Mouse (Mus musculus) forebrain, embryonic 11.5 days (tissue): ENCODE measurements around the gene Zgrf1. TPM values are rescaled to one million over a fixed set of nuclear protein-coding genes. Genes with fewer than 3 reads are reported as not detected.

Experiments
- ATAC-seq: fragments of 200-750 bp; cut with Nextera tagmentation; replicated peaks from 2 replicates; pipeline ENCODE4 v1.8.0; 2017; ENCODE audit warnings: moderate TSS enrichment; ENCODE audit not compliant: low FRiP score
- DNase-seq: peaks from one replicate; pipeline ENCODE4 v3.0.0-alpha.2; 2017; ENCODE audit warnings: low spot score
- H3K27ac ChIP-seq: fragments of 300-500 bp; sonication (generic); 2 replicates; pipeline ENCODE4 v1.5.1; 2014; ENCODE audit warnings: low read depth, low read length
- H3K27me3 ChIP-seq: fragments of 300-500 bp; sonication (generic); 2 replicates; pipeline ENCODE4 v1.6.1; 2014; ENCODE audit warnings: mild to moderate bottlenecking, low read length, mixed read lengths; ENCODE audit not compliant: control insufficient read depth, insufficient read depth
- H3K36me3 ChIP-seq: fragments of 300-500 bp; sonication (generic); 2 replicates; pipeline ENCODE4 v1.6.1; 2014; ENCODE audit warnings: mild to moderate bottlenecking, low read length, moderate library complexity, mixed read lengths; ENCODE audit not compliant: control insufficient read depth, insufficient read depth
- H3K4me1 ChIP-seq: fragments of 300-500 bp; sonication (generic); replicated peaks from 2 replicates; pipeline ENCODE4 v1.6.1; 2014; ENCODE audit warnings: low read length, mixed read lengths; ENCODE audit not compliant: control insufficient read depth, insufficient read depth
- H3K4me2 ChIP-seq: fragments of 300-500 bp; sonication (generic); 2 replicates; pipeline ENCODE4 v1.6.1; 2014; ENCODE audit warnings: low read depth, mild to moderate bottlenecking, low read length, moderate library complexity, mixed read lengths; ENCODE audit not compliant: severe bottlenecking
- H3K4me3 ChIP-seq: fragments of 300-500 bp; sonication (generic); 2 replicates; pipeline ENCODE4 v1.5.1; 2014; ENCODE audit warnings: low read depth, low read length
- H3K9ac ChIP-seq: fragments of 300-500 bp; sonication (generic); 2 replicates; pipeline ENCODE4 v1.6.1; 2014; ENCODE audit warnings: low read length
- H3K9me3 ChIP-seq: fragments of 300-500 bp; sonication (generic); 2 replicates; pipeline ENCODE4 v1.6.1; 2016; ENCODE audit warnings: low read length, mixed read lengths; ENCODE audit not compliant: control insufficient read depth
- WGBS: fragments of 180-500 bp; shearing (Covaris S2); extraction: QIAGEN DNeasy Blood & Tissue Kit; methylation state at CpG from one replicate; pipeline ENCODE4 v1.1.7; 2014; 5-methylcytosine and 5-hydroxymethylcytosine counted together
- polyA plus RNA-seq: library from polyadenylated mRNA; unstranded; fragments of >200 nt; fragmentation: Nextera tagmentation; extraction: Ambion mirVana; gene quantifications from 2 replicates; pipeline ENCODE4 v1.2.1, GENCODE M21; 2014

Zgrf1 gene
- polyA plus RNA-seq, 1 experiment from 2014 or later, result 21.2 TPM

GRCm38 (mm10) chr3:127552434-127552972 is 786 bp upstream of the Zgrf1 start:
- H3K9me3 ChIP-seq, result no peaks in the 10 kb centered on the region
- H3K27ac ChIP-seq, result peak overlapping the region; percentile 79
- ATAC-seq, result no peak
- H3K4me1 ChIP-seq, result no peaks in the 10 kb centered on the region
- peak overlapping the region; percentile 80 for H3K4me3 ChIP-seq
- H3K36me3 ChIP-seq, result peaks cover 3% of the 10 kb centered on the region; the same call in 1 of the 2 replicates
- H3K4me2 ChIP-seq, result peak overlapping the region; percentile 66
- DNase-seq, result no peak
- 12% methylated on average over 10 of the region's 13 CpGs for WGBS
- H3K27me3 ChIP-seq, result no peaks in the 10 kb centered on the region
- H3K9ac ChIP-seq, result peak overlapping the region; percentile 71

GRCm38 (mm10) chr3:127553720-127554043 is 393 bp downstream of the Zgrf1 start:
- Histone ChIP-seq H3K9me3 (no peaks in the 10 kb centered on the region), H3K36me3 (peaks cover 3% of the 10 kb centered on the region; the same call in 1 of the 2 replicates), H3K4me1 (no peaks in the 10 kb centered on the region), H3K4me3 (peak overlapping the region; percentile 80), H3K9ac (peak overlapping the region; percentile 71), H3K4me2 (peak overlapping the region; percentile 49), H3K27ac (no peak overlapping the region), H3K27me3 (no peaks in the 10 kb centered on the region)
- ATAC-seq, result no peak
- DNase-seq, result no peak
- 2% methylated on average over 4 of the region's 4 CpGs for WGBS

- peak overlapping the region; percentile 49; the same call in 1 of the 2 replicates for H3K4me2 ChIP-seq
- H3K4me1 ChIP-seq, result no peaks in the 10 kb centered on the region
- H3K9me3 ChIP-seq, result no peaks in the 10 kb centered on the region
- H3K4me3 ChIP-seq, result peak overlapping the region; percentile 80; the same call in 1 of the 2 replicates
- 71% methylated on average over 5 of the region's 5 CpGs for WGBS
- DNase-seq (no peak), ATAC-seq (no peak)
- peaks cover 3% of the 10 kb centered on the region; the same call in 1 of the 2 replicates for H3K36me3 ChIP-seq
- no peaks in the 10 kb centered on the region for H3K27me3 ChIP-seq
- H3K27ac ChIP-seq, result no peak overlapping the region
- H3K9ac ChIP-seq, result no peak overlapping the region
These were observed 1.4 kb downstream of the Zgrf1 start for GRCm38 (mm10) chr3:127554723-127555122.

- ATAC-seq, result no peak
- peaks cover 6% of the 10 kb centered on the region for H3K36me3 ChIP-seq
- no peaks in the 10 kb centered on the region for H3K4me1 ChIP-seq
These were observed 4.9 kb downstream of the Zgrf1 start for GRCm38 (mm10) chr3:127558201-127558600.

GRCm38 (mm10) chr3:127562974-127563373 is 9.7 kb downstream of the Zgrf1 start:
- ATAC-seq (no peak), DNase-seq (no peak)
- Histone ChIP-seq H3K9me3 (no peaks in the 10 kb centered on the region), H3K36me3 (peaks cover 3% of the 10 kb centered on the region), H3K4me1 (no peaks in the 10 kb centered on the region), H3K27me3 (no peaks in the 10 kb centered on the region), H3K4me3 (no peak overlapping the region), H3K27ac (no peak overlapping the region), H3K9ac (no peak overlapping the region), H3K4me2 (no peak overlapping the region)
- WGBS, result 95% methylated on average over 4 of the region's 4 CpGs

More at GRCm38 (mm10) chr3:127558201-127558600, 4.9 kb downstream of the Zgrf1 start:
- no peaks in the 10 kb centered on the region for H3K9me3 ChIP-seq
- H3K9ac ChIP-seq, result no peak overlapping the region
- H3K27ac ChIP-seq, result no peak overlapping the region
- DNase-seq, result no peak
- no peak overlapping the region for H3K4me2 ChIP-seq
- no peak overlapping the region for H3K4me3 ChIP-seq
- no peaks in the 10 kb centered on the region for H3K27me3 ChIP-seq

- no peaks in the 10 kb centered on the region for H3K9me3 ChIP-seq
- 83% methylated on average over 3 of the region's 3 CpGs for WGBS
- H3K27me3 ChIP-seq, result no peaks in the 10 kb centered on the region
- ATAC-seq (no peak), DNase-seq (no peak)
- no peaks in the 10 kb centered on the region for H3K4me1 ChIP-seq
- H3K9ac ChIP-seq, result no peak overlapping the region
- no peak overlapping the region for H3K4me3 ChIP-seq
- no peak overlapping the region for H3K27ac ChIP-seq
- H3K4me2 ChIP-seq, result no peak overlapping the region
- peaks cover 3% of the 10 kb centered on the region for H3K36me3 ChIP-seq
These were observed 11.8 kb downstream of the Zgrf1 start for GRCm38 (mm10) chr3:127565129-127565528.

- WGBS, result 67% methylated on average over 4 of the region's 4 CpGs
- Histone ChIP-seq H3K27ac (no peak overlapping the region), H3K9ac (no peak overlapping the region), H3K36me3 (peaks cover 2% of the 10 kb centered on the region; the same call in 1 of the 2 replicates), H3K9me3 (no peaks in the 10 kb centered on the region), H3K27me3 (no peaks in the 10 kb centered on the region), H3K4me3 (no peak overlapping the region), H3K4me1 (no peaks in the 10 kb centered on the region), H3K4me2 (no peak overlapping the region)
- no peak for DNase-seq
- 0 out of 2 replicates have a peak, but pooled peaks have one; percentile 42 for ATAC-seq
These were observed 19.3 kb downstream of the Zgrf1 start for GRCm38 (mm10) chr3:127572557-127572956.

GRCm38 (mm10) chr3:127597136-127597535 is 43.8 kb downstream of the Zgrf1 start:
- no peak overlapping the region for H3K4me3 ChIP-seq
- no peaks in the 10 kb centered on the region for H3K27me3 ChIP-seq
- no peak for ATAC-seq
- H3K9ac ChIP-seq, result no peak overlapping the region
- H3K9me3 ChIP-seq, result no peaks in the 10 kb centered on the region
- H3K27ac ChIP-seq, result no peak overlapping the region
- no peak overlapping the region for H3K4me2 ChIP-seq
- WGBS, result 75% methylated on average over 1 of the region's 1 CpGs
- H3K4me1 ChIP-seq, result no peaks in the 10 kb centered on the region
- H3K36me3 ChIP-seq, result no peaks in the 10 kb centered on the region; the same call in 1 of the 2 replicates
- DNase-seq, result no peak

GRCm38 (mm10) chr3:127608109-127608508 is 54.8 kb downstream of the Zgrf1 start:
- no peaks in the 10 kb centered on the region for H3K27me3 ChIP-seq
- no peak overlapping the region for H3K4me2 ChIP-seq
- no peak overlapping the region for H3K27ac ChIP-seq
- no peaks in the 10 kb centered on the region for H3K4me1 ChIP-seq
- no peaks in the 10 kb centered on the region for H3K9me3 ChIP-seq
- no peak overlapping the region for H3K4me3 ChIP-seq
- ATAC-seq (no peak), DNase-seq (no peak)
- H3K9ac ChIP-seq, result no peak overlapping the region
- H3K36me3 ChIP-seq, result no peaks in the 10 kb centered on the region; the same call in 1 of the 2 replicates
- 96% methylated on average over 2 of the region's 2 CpGs for WGBS
